Mouse (Mus musculus) testis, adult 2 months (tissue): Measurements from ENCODE around the gene Pam.

ENCODE experiments used
- CTCF ChIP-seq: fragments of 200-500 bp; IDR thresholded peaks from 2 replicates; pipeline ENCODE4 v1.5.1; 2012; ENCODE audit warnings: low read depth, mild to moderate bottlenecking, inconsistent platforms, low read length, moderate library complexity; ENCODE audit not compliant: control insufficient read depth, insufficient read depth, insufficient replicate concordance
- POLR2A ChIP-seq: fragments of 200-500 bp; IDR thresholded peaks from 2 replicates; pipeline ENCODE4 v1.6.1; 2012; ENCODE audit warnings: low read depth, mild to moderate bottlenecking, inconsistent platforms, low read length, moderate library complexity; ENCODE audit not compliant: control insufficient read depth

- TF ChIP-seq CTCF = no peak
- no peak for TF ChIP-seq POLR2A
Observed at GRCm38 (mm10) chr1:98144845-98145244, 49.4 kb upstream of the Pam start.
